Mouse (Mus musculus): ENCODE measurements at regions not wholly inside any gene's neighbourhood (a gene's known extent, or its start where the extent isn't known, plus 50 kb on each side); places are given as distances from the start of the nearest gene placed in this dataset.

- Histone ChIP-seq H3K4me1 (ENCODE audit: control insufficient read depth, insufficient read depth, low read length) (no peaks in the 10 kb centered on the region), H3K27ac (replicated peaks; ENCODE audit: low read depth, low read length) (no peak overlapping the region)
Measured at GRCm38 (mm10) chr1:190274911-190275310, 104.4 kb upstream of the Prox1 start.

DNA sequence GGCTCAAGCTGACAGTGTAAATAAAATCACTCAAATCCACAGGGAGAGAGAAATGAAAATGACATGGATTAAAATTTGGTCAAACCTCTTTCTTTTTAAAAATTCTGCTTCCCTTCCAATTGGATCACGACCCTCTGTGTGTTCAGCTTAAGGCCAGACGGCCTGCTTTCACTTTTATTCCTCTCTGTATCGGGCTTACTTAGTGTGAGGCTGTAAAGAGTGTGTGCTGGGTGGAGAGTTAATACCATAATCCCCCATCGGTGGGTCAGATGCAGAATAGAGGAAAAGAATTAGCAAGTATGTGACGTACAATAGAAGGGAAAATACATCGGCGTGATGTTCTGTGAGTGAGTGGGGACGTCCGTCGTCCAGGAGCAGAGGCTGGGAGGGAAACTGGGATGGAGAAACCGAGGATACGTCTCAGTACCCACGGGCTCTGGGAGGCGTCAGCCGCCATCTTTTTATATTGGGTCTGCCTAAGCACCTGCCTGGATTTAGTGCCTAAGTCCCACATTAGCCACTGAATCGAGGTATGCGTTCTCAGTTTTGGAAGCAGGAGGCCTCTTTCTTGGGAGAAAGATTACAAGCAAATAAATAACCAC lies 100.4 kb upstream of the Prox1 start:
- Histone ChIP-seq H3K4me2 (ENCODE audit: low read depth, low read length) (no peak overlapping the region), H3K27me3 (replicated peaks; ENCODE audit: control insufficient read depth, insufficient read depth, low read length) (no peaks in the 10 kb centered on the region), H3K9me3 (ENCODE audit: control insufficient read depth, low read length) (no peaks in the 10 kb centered on the region), H3K9ac (ENCODE audit: low read depth, low read length) (no peak overlapping the region), H3K36me3 (ENCODE audit: control insufficient read depth, insufficient read depth, low read length) (no peaks in the 10 kb centered on the region), H3K4me1 (ENCODE audit: control insufficient read depth, insufficient read depth, low read length) (no peaks in the 10 kb centered on the region), H3K27ac (replicated peaks; ENCODE audit: low read depth, low read length) (no peak overlapping the region), H3K4me3 (ENCODE audit: low read depth, low read length) (no peak overlapping the region)
- WGBS: 79% methylated on average over 17 of the region's 17 CpGs
- DNase-seq (ENCODE audit: low spot score) (no peak), ATAC-seq (ENCODE audit: low read depth) (no peak)

More at GRCm38 (mm10) chr1:190274911-190275310, 104.4 kb upstream of the Prox1 start:
- H3K27me3 ChIP-seq (replicated peaks; ENCODE audit: control insufficient read depth, insufficient read depth, low read length): no peaks in the 10 kb centered on the region
- H3K4me2 ChIP-seq (ENCODE audit: low read depth, low read length): no peak overlapping the region
- H3K9me3 ChIP-seq (ENCODE audit: control insufficient read depth, low read length): no peaks in the 10 kb centered on the region
- no peak overlapping the region for H3K4me3 ChIP-seq (ENCODE audit: low read depth, low read length)
- ATAC-seq (ENCODE audit: low read depth) (no peak), DNase-seq (ENCODE audit: low spot score) (no peak)
- WGBS: 69% methylated on average over 6 of the region's 6 CpGs
- no peaks in the 10 kb centered on the region for H3K36me3 ChIP-seq (ENCODE audit: control insufficient read depth, insufficient read depth, low read length)
- H3K9ac ChIP-seq (ENCODE audit: low read depth, low read length): no peak overlapping the region

- no peaks in the 10 kb centered on the region for H3K36me3 ChIP-seq (ENCODE audit: control insufficient read depth, insufficient read depth, low read length)
- no peak overlapping the region for H3K4me3 ChIP-seq (ENCODE audit: low read depth, low read length)
- H3K4me2 ChIP-seq (ENCODE audit: low read depth, low read length): no peak overlapping the region
- ATAC-seq (ENCODE audit: low read depth) (no peak), DNase-seq (ENCODE audit: low spot score) (no peak)
- no peak overlapping the region for H3K27ac ChIP-seq (replicated peaks; ENCODE audit: low read depth, low read length)
- WGBS: 81% methylated on average over 7 of the region's 7 CpGs
- H3K4me1 ChIP-seq (ENCODE audit: control insufficient read depth, insufficient read depth, low read length): no peaks in the 10 kb centered on the region
- no peak overlapping the region for H3K9ac ChIP-seq (ENCODE audit: low read depth, low read length)
- H3K9me3 ChIP-seq (ENCODE audit: control insufficient read depth, low read length): no peaks in the 10 kb centered on the region
- no peaks in the 10 kb centered on the region for H3K27me3 ChIP-seq (replicated peaks; ENCODE audit: control insufficient read depth, insufficient read depth, low read length)
Measured at GRCm38 (mm10) chr1:190269181-190269580, 98.7 kb upstream of the Prox1 start.

DNA sequence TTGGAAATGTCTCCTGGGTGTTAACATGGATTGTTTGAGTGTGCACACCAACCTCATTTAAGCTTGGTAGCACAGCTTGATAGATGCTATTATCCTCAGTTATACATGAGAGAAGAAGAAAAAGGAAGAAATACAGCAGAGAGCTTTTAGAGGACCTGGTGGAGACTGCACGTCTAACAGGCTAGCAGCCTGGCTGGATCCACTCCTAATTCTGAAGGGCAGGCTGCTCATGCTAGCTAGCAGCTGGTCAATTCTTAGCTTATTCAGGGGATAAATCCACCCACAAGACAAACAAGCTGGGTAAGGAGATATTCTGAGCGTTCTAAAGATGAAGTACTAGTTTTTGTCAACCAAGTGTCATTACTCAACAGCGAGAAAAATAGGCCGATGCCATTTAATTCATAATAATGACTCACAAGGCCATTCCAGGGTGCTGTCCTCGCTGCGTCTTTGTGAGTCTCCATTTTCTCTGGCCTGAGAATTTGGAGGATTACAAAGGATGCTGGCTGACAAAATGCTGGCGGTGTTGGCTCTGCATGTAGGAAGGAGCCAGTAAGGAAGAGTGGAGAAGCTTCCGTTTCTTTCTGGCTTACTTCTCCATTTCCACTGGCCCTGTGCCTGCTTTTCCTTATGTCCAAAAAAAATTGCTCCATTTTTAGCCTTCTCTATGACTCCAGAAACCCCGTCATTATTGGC lies 94.7 kb upstream of the Prox1 start:
- H3K9ac ChIP-seq (ENCODE audit: low read depth, low read length): no peak overlapping the region
- H3K36me3 ChIP-seq (ENCODE audit: control insufficient read depth, insufficient read depth, low read length): no peaks in the 10 kb centered on the region
- H3K4me2 ChIP-seq (ENCODE audit: low read depth, low read length): no peak overlapping the region
- DNase-seq (ENCODE audit: low spot score) (no peak), ATAC-seq (ENCODE audit: low read depth) (no peak)
- H3K4me1 ChIP-seq (ENCODE audit: control insufficient read depth, insufficient read depth, low read length): no peaks in the 10 kb centered on the region
- no peaks in the 10 kb centered on the region for H3K9me3 ChIP-seq (ENCODE audit: control insufficient read depth, low read length)
- WGBS: 80% methylated on average over 9 of the region's 9 CpGs
- H3K27ac ChIP-seq (replicated peaks; ENCODE audit: low read depth, low read length): no peak overlapping the region
- no peak overlapping the region for H3K4me3 ChIP-seq (ENCODE audit: low read depth, low read length)
- no peaks in the 10 kb centered on the region for H3K27me3 ChIP-seq (replicated peaks; ENCODE audit: control insufficient read depth, insufficient read depth, low read length)

- H3K4me3 ChIP-seq (ENCODE audit: low read depth, low read length): no peak overlapping the region
- no peak for ATAC-seq (ENCODE audit: low read depth)
- no peaks in the 10 kb centered on the region for H3K9me3 ChIP-seq (ENCODE audit: control insufficient read depth, low read length)
- H3K27ac ChIP-seq (replicated peaks; ENCODE audit: low read depth, low read length): no peak overlapping the region
- H3K4me1 ChIP-seq (ENCODE audit: control insufficient read depth, insufficient read depth, low read length): no peaks in the 10 kb centered on the region
- H3K27me3 ChIP-seq (replicated peaks; ENCODE audit: control insufficient read depth, insufficient read depth, low read length): no peaks in the 10 kb centered on the region
- DNase-seq (ENCODE audit: low spot score): no peak
- no peak overlapping the region for H3K9ac ChIP-seq (ENCODE audit: low read depth, low read length)
- H3K4me2 ChIP-seq (ENCODE audit: low read depth, low read length): no peak overlapping the region
- no peaks in the 10 kb centered on the region for H3K36me3 ChIP-seq (ENCODE audit: control insufficient read depth, insufficient read depth, low read length)
- 54% methylated on average over 8 of the region's 8 CpGs for WGBS
Measured at GRCm38 (mm10) chr1:190264501-190264900, 94.0 kb upstream of the Prox1 start.

DNA sequence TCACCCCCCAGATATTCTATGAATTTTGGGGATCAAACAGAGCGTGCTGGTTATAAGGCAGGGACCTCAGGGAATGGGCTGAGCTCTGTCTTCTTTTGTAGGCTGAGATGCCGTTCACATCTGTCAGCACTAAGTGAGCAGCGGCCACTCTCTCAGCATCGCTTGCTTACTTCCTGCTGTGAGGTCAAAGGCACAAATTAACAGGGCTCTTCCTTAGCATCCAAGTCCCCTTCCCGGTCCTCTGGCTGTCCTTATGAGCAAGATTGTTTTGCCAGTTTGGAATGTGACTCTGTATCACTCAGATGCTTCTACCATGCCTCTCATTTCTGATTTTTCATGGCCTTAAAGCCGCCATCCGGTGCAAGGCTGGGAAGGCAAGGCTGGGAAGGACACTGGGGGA lies 93.1 kb upstream of the Prox1 start:
- WGBS: 37% methylated on average over 7 of the region's 7 CpGs
- no peaks in the 10 kb centered on the region for H3K9me3 ChIP-seq (ENCODE audit: control insufficient read depth, low read length)
- H3K4me1 ChIP-seq (ENCODE audit: control insufficient read depth, insufficient read depth, low read length): no peaks in the 10 kb centered on the region
- H3K4me3 ChIP-seq (ENCODE audit: low read depth, low read length): no peak overlapping the region
- ATAC-seq (ENCODE audit: low read depth) (peak; percentile 63; the same call in 1 of the 2 replicates), DNase-seq (ENCODE audit: low spot score) (peak; percentile 56)
- no peak overlapping the region for H3K9ac ChIP-seq (ENCODE audit: low read depth, low read length)
- H3K27ac ChIP-seq (replicated peaks; ENCODE audit: low read depth, low read length): no peak overlapping the region
- H3K4me2 ChIP-seq (ENCODE audit: low read depth, low read length): no peak overlapping the region
- no peaks in the 10 kb centered on the region for H3K27me3 ChIP-seq (replicated peaks; ENCODE audit: control insufficient read depth, insufficient read depth, low read length)
- H3K36me3 ChIP-seq (ENCODE audit: control insufficient read depth, insufficient read depth, low read length): no peaks in the 10 kb centered on the region

DNA sequence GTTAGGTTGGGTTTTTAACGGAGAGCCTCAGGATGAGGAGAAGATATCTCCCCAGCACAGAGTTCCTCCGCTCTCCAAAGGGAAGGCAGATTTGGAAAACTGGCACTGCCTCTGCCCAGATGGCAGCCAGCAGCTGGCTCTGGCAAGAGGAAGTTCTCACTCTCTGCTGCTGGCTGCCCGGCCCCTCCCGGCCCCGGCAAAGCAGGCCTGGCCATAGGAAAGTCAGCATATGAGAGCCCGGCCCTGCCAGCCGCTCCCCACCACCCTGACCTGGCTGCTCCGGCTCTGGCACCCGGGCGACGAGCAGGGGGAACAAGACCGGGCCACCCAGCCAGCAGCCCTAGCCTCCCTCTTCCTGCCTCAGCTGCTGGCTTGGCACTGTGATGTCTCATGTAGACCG lies 89.1 kb upstream of the Prox1 start:
- no peak overlapping the region for H3K4me2 ChIP-seq (ENCODE audit: low read depth, low read length)
- H3K4me3 ChIP-seq (ENCODE audit: low read depth, low read length): no peak overlapping the region
- ATAC-seq (ENCODE audit: low read depth) (no peak), DNase-seq (ENCODE audit: low spot score) (no peak)
- H3K4me1 ChIP-seq (ENCODE audit: control insufficient read depth, insufficient read depth, low read length): no peaks in the 10 kb centered on the region
- H3K27me3 ChIP-seq (replicated peaks; ENCODE audit: control insufficient read depth, insufficient read depth, low read length): no peaks in the 10 kb centered on the region
- no peak overlapping the region for H3K9ac ChIP-seq (ENCODE audit: low read depth, low read length)
- H3K36me3 ChIP-seq (ENCODE audit: control insufficient read depth, insufficient read depth, low read length): no peaks in the 10 kb centered on the region
- no peak overlapping the region for H3K27ac ChIP-seq (replicated peaks; ENCODE audit: low read depth, low read length)
- H3K9me3 ChIP-seq (ENCODE audit: control insufficient read depth, low read length): no peaks in the 10 kb centered on the region
- 84% methylated on average over 8 of the region's 13 CpGs for WGBS

DNA sequence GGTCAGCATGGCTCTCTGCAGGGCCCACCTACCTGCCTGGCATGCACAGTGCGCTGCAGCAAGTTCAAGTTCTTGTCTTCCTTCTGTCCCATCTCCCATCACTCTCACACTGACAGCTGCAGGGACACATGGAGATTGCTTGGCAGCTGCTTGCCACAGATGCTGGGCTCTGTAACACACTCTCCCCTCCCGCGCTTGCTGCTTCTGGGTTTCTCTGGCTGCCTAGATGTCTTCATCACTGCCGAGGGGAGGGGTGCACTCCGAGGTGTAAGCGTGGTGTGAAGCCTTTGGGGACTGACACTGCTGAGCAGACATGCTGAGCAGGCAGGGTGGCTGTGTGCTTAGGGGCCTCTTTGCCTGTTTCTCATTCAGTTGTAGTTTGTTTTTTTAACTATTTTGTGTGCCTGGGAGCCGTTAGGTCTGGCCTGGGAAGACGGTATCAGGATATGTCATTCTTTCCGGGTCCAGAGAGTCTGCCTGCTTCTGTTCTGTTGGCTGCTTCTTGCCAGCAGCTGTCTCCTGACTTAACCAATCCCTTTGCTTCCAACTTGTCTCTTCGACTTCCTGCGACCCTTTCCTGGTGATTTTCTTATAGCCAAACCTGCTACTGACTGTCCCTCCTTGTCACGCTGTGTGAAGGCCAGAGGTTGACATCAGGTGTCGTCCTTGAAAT lies 80.2 kb upstream of the Prox1 start:
- Histone ChIP-seq H3K4me2 (ENCODE audit: low read depth, low read length) (0 out of 2 replicates have a peak overlapping the region, but pooled peaks have one; percentile 26), H3K9ac (ENCODE audit: low read depth, low read length) (no peak overlapping the region), H3K36me3 (ENCODE audit: control insufficient read depth, insufficient read depth, low read length) (no peaks in the 10 kb centered on the region), H3K27me3 (replicated peaks; ENCODE audit: control insufficient read depth, insufficient read depth, low read length) (no peaks in the 10 kb centered on the region), H3K4me3 (ENCODE audit: low read depth, low read length) (no peak overlapping the region), H3K9me3 (ENCODE audit: control insufficient read depth, low read length) (peaks cover 12% of the 10 kb centered on the region; the same call in 1 of the 2 replicates), H3K4me1 (ENCODE audit: control insufficient read depth, insufficient read depth, low read length) (peaks cover 7% of the 10 kb centered on the region; the same call in 1 of the 2 replicates), H3K27ac (replicated peaks; ENCODE audit: low read depth, low read length) (no peak overlapping the region)
- 37% methylated on average over 13 of the region's 13 CpGs for WGBS
- DNase-seq (ENCODE audit: low spot score): peak; percentile 85
- ATAC-seq (ENCODE audit: low read depth): peak; percentile 86; the same call in 1 of the 2 replicates
